Mouse (Mus musculus): ENCODE results near the gene Brpf3. TPM values are rescaled to one million over a fixed set of nuclear protein-coding genes. Genes with fewer than 3 reads are reported as not detected.
A peak's percentile ranks its signal among the peaks of the same experiment; 100 is the strongest.
"Not testable (repeated sequence)": the region's sequence is repeated elsewhere in the genome, so short reads cannot be mapped to it uniquely, and the experiment has no call there.

The Brpf3 gene
- polyA plus RNA-seq (2015; fragmentation: Nextera tagmentation; extraction: Ambion mirVana) = 8.0 TPM in 2 replicates

- Histone ChIP-seq H3K9me3 (no peaks in the 10 kb centered on the region), H3K36me3 (no peaks in the 10 kb centered on the region), H3K4me2 (replicated peaks) (peak within 1 kb of the TSS; percentile 93), H3K27ac (replicated peaks) (peak within 1 kb of the TSS; percentile 99), H3K27me3 (no peaks in the 10 kb centered on the region), H3K4me3 (peak within 1 kb of the TSS; percentile 79), H3K9ac (replicated peaks) (peak within 1 kb of the TSS; percentile 92), H3K4me1 (peaks cover 29% of the 10 kb centered on the region)
- 0% methylated on average over 37 of the region's 99 CpGs for WGBS
- ATAC-seq (replicated peaks) = peak; percentile 76
Observed at GRCm38 (mm10) chr17:28800671-28801412, at the start of gene Brpf3. TSS of gene Brpf3 (plus strand) at chr17:28801090.

GRCm38 (mm10) chr17:28756447-28756846 lies 44.4 kb upstream of the Brpf3 start:
- Histone ChIP-seq H3K36me3 (no peaks in the 10 kb centered on the region), H3K27me3 (no peaks in the 10 kb centered on the region), H3K4me2 (replicated peaks) (no peak overlapping the region), H3K4me1 (no peaks in the 10 kb centered on the region), H3K4me3 (no peak overlapping the region), H3K27ac (replicated peaks) (no peak overlapping the region), H3K9ac (replicated peaks) (no peak overlapping the region), H3K9me3 (no peaks in the 10 kb centered on the region)
- WGBS = 69% methylated on average over 5 of the region's 5 CpGs
- no peak for ATAC-seq (replicated peaks)

GRCm38 (mm10) chr17:28757470-28757869 lies 43.4 kb upstream of the Brpf3 start:
- Histone ChIP-seq H3K27ac (replicated peaks) (no peak overlapping the region), H3K9ac (replicated peaks) (no peak overlapping the region), H3K4me1 (no peaks in the 10 kb centered on the region), H3K4me3 (no peak overlapping the region), H3K4me2 (replicated peaks) (no peak overlapping the region), H3K27me3 (no peaks in the 10 kb centered on the region), H3K36me3 (no peaks in the 10 kb centered on the region), H3K9me3 (no peaks in the 10 kb centered on the region)
- no peak for ATAC-seq (replicated peaks)
- WGBS = 72% methylated on average over 2 of the region's 2 CpGs

GRCm38 (mm10) chr17:28760736-28761312 lies 40.1 kb upstream of the Brpf3 start:
- Histone ChIP-seq H3K36me3 (no peaks in the 10 kb centered on the region), H3K9me3 (no peaks in the 10 kb centered on the region), H3K4me2 (replicated peaks) (no peak overlapping the region), H3K9ac (replicated peaks) (no peak overlapping the region), H3K27ac (replicated peaks) (no peak overlapping the region), H3K27me3 (no peaks in the 10 kb centered on the region), H3K4me3 (no peak overlapping the region), H3K4me1 (no peaks in the 10 kb centered on the region)
- WGBS = 85% methylated on average over 8 of the region's 8 CpGs
- no peak for ATAC-seq (replicated peaks)

- no peak overlapping the region for H3K9ac ChIP-seq (replicated peaks)
- no peaks in the 10 kb centered on the region for H3K9me3 ChIP-seq
- WGBS = 20% methylated on average over 3 of the region's 3 CpGs
- no peaks in the 10 kb centered on the region for H3K4me1 ChIP-seq
- no peaks in the 10 kb centered on the region for H3K36me3 ChIP-seq
- ATAC-seq (replicated peaks) = no peak
- H3K27ac ChIP-seq (replicated peaks) = no peak overlapping the region
- H3K4me3 ChIP-seq = no peak overlapping the region
- H3K4me2 ChIP-seq (replicated peaks) = no peak overlapping the region
- no peaks in the 10 kb centered on the region for H3K27me3 ChIP-seq
Observed at GRCm38 (mm10) chr17:28761871-28762270, 39.0 kb upstream of the Brpf3 start.

GRCm38 (mm10) chr17:28766203-28766602 lies 34.7 kb upstream of the Brpf3 start:
- Histone ChIP-seq H3K4me3 (no peak overlapping the region), H3K9ac (replicated peaks) (no peak overlapping the region), H3K27ac (replicated peaks) (no peak overlapping the region), H3K4me1 (peaks cover 16% of the 10 kb centered on the region), H3K27me3 (peaks cover 29% of the 10 kb centered on the region), H3K4me2 (replicated peaks) (no peak overlapping the region), H3K9me3 (no peaks in the 10 kb centered on the region), H3K36me3 (no peaks in the 10 kb centered on the region)
- WGBS = 78% methylated on average over 3 of the region's 3 CpGs
- no peak for ATAC-seq (replicated peaks)

GRCm38 (mm10) chr17:28766781-28767515 lies 33.9 kb upstream of the Brpf3 start:
- Histone ChIP-seq H3K4me1 (peaks cover 16% of the 10 kb centered on the region), H3K4me3 (no peak overlapping the region), H3K9ac (replicated peaks) (no peak overlapping the region), H3K36me3 (no peaks in the 10 kb centered on the region), H3K4me2 (replicated peaks) (no peak overlapping the region), H3K27ac (replicated peaks) (no peak overlapping the region), H3K9me3 (no peaks in the 10 kb centered on the region), H3K27me3 (peaks cover 29% of the 10 kb centered on the region)
- 78% methylated on average over 11 of the region's 11 CpGs for WGBS
- ATAC-seq (replicated peaks) = no peak

- WGBS = under 1% methylated on average over 45 of the region's 58 CpGs
- no peak for ATAC-seq (replicated peaks)
- H3K36me3 ChIP-seq = no peaks in the 10 kb centered on the region
- peaks cover 16% of the 10 kb centered on the region for H3K4me1 ChIP-seq
- peaks cover 29% of the 10 kb centered on the region for H3K27me3 ChIP-seq
- H3K27ac ChIP-seq (replicated peaks) = no peak within 1 kb of the TSS
- peak within 1 kb of the TSS; percentile 34 for H3K4me3 ChIP-seq
- H3K9ac ChIP-seq (replicated peaks) = peak within 1 kb of the TSS; percentile 33
- H3K9me3 ChIP-seq = no peaks in the 10 kb centered on the region
- H3K4me2 ChIP-seq (replicated peaks) = peak within 1 kb of the TSS; percentile 68
Observed at GRCm38 (mm10) chr17:28769121-28769874, 31.6 kb upstream of the Brpf3 start, which contains the start of gene Mapk13. TSS of gene Mapk13 (plus strand) at chr17:28769297.

- Histone ChIP-seq H3K9me3 (no peaks in the 10 kb centered on the region), H3K27ac (replicated peaks) (no peak overlapping the region), H3K36me3 (no peaks in the 10 kb centered on the region), H3K27me3 (peaks cover 29% of the 10 kb centered on the region), H3K4me1 (peaks cover 16% of the 10 kb centered on the region), H3K4me2 (replicated peaks) (peak overlapping the region; percentile 68), H3K4me3 (peak overlapping the region; percentile 34), H3K9ac (replicated peaks) (peak overlapping the region; percentile 33)
- ATAC-seq (replicated peaks) = no peak
- WGBS = 6% methylated on average over 24 of the region's 24 CpGs
Observed at GRCm38 (mm10) chr17:28769875-28770421, 30.9 kb upstream of the Brpf3 start.

GRCm38 (mm10) chr17:28771289-28771688 lies 29.6 kb upstream of the Brpf3 start:
- Histone ChIP-seq H3K27me3 (peaks cover 29% of the 10 kb centered on the region), H3K9me3 (no peaks in the 10 kb centered on the region), H3K4me3 (no peak overlapping the region), H3K9ac (replicated peaks) (no peak overlapping the region), H3K4me2 (replicated peaks) (no peak overlapping the region), H3K36me3 (no peaks in the 10 kb centered on the region), H3K4me1 (peaks cover 16% of the 10 kb centered on the region), H3K27ac (replicated peaks) (no peak overlapping the region)
- WGBS = 92% methylated on average over 5 of the region's 5 CpGs
- no peak for ATAC-seq (replicated peaks)

GRCm38 (mm10) chr17:28774303-28774702 lies 26.6 kb upstream of the Brpf3 start:
- not testable (repeated sequence) for H3K9ac ChIP-seq (replicated peaks); H3K27ac ChIP-seq (replicated peaks); H3K36me3 ChIP-seq; H3K4me2 ChIP-seq (replicated peaks); H3K9me3 ChIP-seq; H3K4me3 ChIP-seq; ATAC-seq (replicated peaks)
- 96% methylated on average over 8 of the region's 9 CpGs for WGBS
- H3K4me1 ChIP-seq = peaks cover 12% of the 10 kb centered on the region
- peaks cover 17% of the 10 kb centered on the region for H3K27me3 ChIP-seq
